Mouse (Mus musculus) v-Abl transformed pro-B cells (cell line): ENCODE data around the gene Dnajb1.

ENCODE experiments used
- in situ Hi-C, 2 experiments: fragments of 400-800 bp; cut with MboI; formaldehyde crosslinking; loops; one replicate each; pipeline ENCODE4 v1.15.1; 2025; ENCODE audit not compliant: unreplicated experiment in 2 of 2

Dnajb1 gene

DNA sequence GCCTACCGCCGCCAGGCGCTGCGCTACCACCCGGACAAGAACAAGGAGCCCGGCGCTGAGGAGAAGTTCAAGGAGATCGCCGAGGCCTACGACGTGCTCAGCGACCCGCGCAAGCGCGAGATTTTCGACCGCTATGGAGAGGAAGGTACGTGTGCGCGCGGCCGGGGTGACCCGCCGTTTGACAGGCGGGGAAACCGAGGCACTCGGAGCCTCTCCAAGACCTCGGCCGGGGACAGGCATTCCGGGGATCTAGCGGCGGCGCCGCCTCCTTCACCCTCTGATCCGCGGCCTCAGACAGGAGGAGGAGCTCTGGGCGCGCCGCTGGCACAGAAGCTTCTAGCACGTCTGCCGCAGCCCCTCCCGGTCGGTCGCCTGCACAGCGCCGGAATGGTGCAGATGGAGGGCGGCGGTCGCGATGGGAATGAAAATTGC is 421 bp downstream of the Dnajb1 start:
- in situ Hi-C loops, result loop anchor here in 1 of 2 experiments (25.0 kb wide), 1 partner anchor 496 kb away; no protein-coding TSS in a partner anchor

GRCm38 (mm10) chr8:83609086-83609485 is 1.1 kb downstream of the Dnajb1 start:
- in situ Hi-C loops, result loop anchor here in 1 of 2 experiments (25.0 kb wide), 1 partner anchor 497 kb away; no protein-coding TSS in a partner anchor

- in situ Hi-C loops, result loop anchor here in 1 of 2 experiments (25.0 kb wide), 1 partner anchor 497 kb away; no protein-coding TSS in a partner anchor
Measured at GRCm38 (mm10) chr8:83609547-83610180, 1.7 kb downstream of the Dnajb1 start.

GRCm38 (mm10) chr8:83611921-83612320 is 3.9 kb downstream of the Dnajb1 start:
- in situ Hi-C loops, result loop anchor here in 1 of 2 experiments (25.0 kb wide), 1 partner anchor 500 kb away; no protein-coding TSS in a partner anchor

GRCm38 (mm10) chr8:83613695-83614094 is 5.7 kb downstream of the Dnajb1 start:
- in situ Hi-C loops, result loop anchor here in 1 of 2 experiments (25.0 kb wide), 1 partner anchor 501 kb away; no protein-coding TSS in a partner anchor

DNA sequence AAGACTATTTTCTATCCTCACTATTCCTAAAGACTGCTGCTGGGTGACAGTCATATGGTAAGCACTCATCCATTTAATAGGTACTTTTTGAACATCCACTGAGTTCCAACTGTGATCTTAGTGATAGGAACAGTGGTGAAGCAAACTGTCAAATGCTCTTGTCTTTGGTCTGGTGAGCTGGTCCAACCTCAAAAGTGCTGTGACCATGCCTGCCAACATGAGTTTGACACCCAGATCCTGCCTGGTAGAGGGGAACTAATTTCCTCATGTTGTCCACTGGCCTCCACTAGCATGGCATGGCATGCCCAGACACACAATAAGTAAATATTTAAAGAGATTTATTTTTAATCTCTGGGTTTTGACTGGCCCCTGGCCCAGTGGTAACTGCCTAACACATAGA is 8.6 kb downstream of the Dnajb1 start:
- in situ Hi-C loops, result loop anchor here in 1 of 2 experiments (25.0 kb wide), 1 partner anchor 504 kb away; no protein-coding TSS in a partner anchor

DNA sequence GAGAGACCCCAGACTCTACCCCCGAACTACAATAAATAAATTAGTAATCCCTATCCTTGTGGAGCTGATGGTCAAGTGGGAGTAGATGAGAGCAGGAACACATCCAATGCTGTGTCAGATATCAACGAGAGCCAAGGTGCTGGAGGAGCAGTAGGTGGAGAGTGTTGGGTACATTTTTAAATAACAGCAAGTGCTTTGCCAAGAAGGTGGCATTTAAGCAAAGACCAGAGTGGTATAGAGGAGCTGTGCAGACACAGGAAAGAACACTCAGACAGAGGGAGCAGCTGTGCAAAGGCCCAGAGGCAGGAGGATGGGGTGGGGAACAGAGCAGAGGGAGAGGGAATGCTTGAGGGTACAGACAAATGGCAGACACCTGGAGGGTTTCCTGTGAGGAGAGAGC is 9.1 kb downstream of the Dnajb1 start:
- in situ Hi-C loops, result loop anchor here in 1 of 2 experiments (25.0 kb wide), 1 partner anchor 505 kb away; no protein-coding TSS in a partner anchor

DNA sequence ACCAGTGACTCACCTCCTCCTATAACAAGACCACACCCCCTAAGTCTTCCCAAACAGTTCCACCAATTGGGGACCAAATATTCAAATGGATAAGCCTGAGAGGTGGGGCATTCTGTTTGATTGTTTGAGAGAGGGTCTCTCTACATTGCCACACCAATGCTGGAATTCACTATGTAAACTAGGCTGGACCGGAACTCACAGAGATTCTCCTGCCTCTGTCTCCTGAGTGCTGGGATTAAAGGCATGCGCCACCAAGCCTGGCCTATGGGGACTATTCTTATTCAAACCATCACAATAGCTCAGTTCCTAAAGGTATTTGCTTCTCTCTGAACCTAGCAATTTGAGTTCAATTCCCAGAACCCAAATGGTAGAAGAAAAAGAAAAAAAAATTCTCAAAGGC is 10.6 kb downstream of the Dnajb1 start:
- in situ Hi-C loops, result loop anchor here in 1 of 2 experiments (25.0 kb wide), 1 partner anchor 506 kb away; no protein-coding TSS in a partner anchor

DNA sequence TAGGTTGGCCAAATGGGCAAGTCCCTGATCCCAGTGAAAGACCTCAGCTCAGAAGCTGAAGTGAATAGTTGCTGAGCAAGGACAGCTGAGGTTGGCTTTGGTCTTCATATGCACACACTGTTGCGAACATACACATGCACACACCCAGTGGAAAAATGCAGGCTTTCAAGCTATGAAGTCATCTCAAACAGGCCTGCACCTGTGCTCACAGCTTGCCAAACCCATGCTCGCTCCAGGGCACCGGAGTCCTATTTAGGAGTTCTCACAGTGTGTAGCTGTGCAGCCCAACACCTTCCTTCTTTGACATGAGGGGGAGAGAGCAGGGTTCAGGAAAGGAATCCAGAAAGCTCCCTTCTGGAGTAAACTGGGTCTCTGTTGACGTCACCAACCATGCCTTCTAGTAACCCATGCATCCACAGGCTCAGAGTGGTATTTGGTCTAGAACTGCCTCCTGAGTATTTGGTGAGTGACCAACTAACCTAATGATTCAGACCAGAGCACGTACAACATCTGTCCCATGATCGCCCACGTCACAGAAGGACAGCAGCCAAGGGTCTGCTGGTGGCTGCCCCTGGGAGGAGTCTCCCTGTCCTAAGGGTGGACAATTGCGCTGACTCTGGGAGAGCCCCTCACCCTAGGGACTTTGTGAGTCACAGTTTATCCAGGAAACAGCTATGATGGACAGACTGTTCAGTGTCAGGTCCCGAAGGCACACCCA is 11.7 kb downstream of the Dnajb1 start:
- in situ Hi-C loops, result loop anchor here (10.0 to 25.0 kb wide), 2 partner anchors 355 to 507 kb away; no protein-coding TSS in a partner anchor

- in situ Hi-C loops, result loop anchor here (10.0 to 25.0 kb wide), 2 partner anchors 357 to 510 kb away; no protein-coding TSS in a partner anchor
Measured at GRCm38 (mm10) chr8:83621691-83622388, 13.8 kb downstream of the Dnajb1 start.

GRCm38 (mm10) chr8:83622389-83622989 is 14.5 kb downstream of the Dnajb1 start:
- in situ Hi-C loops, result loop anchor here (10.0 to 25.0 kb wide), 2 partner anchors 358 to 510 kb away; no protein-coding TSS in a partner anchor

DNA sequence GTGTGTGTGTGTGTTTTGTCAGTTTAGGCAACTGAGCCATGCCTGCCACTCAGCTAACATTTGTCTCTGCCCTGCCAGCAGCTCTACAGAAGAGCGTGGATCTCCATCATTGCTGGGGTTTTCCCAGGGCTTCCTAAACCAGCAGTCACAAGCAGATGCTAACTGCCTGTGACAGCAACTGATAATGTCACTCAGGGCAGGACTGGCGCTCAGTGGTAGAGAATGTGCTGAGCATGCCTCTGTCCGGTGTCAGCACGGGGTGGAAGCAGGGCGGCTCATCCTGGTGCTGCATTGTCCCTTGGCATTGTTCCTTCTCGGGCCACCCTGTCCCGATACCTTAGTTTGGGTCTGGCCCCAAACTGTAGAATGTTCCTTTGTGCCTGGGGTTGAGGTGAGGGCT is 15.6 kb downstream of the Dnajb1 start:
- in situ Hi-C loops, result loop anchor here (10.0 to 25.0 kb wide), 2 partner anchors 359 to 511 kb away; no protein-coding TSS in a partner anchor

DNA sequence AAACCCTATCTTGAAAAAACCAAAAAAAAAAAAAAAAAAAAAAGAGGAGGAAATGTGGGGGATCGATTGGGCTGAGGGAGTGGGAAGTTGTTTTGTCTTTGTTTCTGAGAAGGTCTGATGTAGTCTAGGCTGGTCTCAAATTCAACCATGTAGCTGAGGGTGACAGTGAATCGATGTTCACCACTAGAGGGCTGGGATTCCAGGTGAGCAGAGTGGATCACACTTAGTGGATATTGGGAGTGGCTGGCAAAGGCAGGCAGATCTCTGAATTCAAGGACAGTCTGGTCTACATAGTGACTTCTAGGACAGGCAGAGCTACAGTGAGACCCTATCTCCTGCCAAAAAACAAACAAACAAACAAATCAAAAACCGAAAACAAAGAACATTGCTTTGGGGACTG is 16.7 kb downstream of the Dnajb1 start:
- in situ Hi-C loops, result loop anchor here (10.0 to 25.0 kb wide), 2 partner anchors 360 to 512 kb away; no protein-coding TSS in a partner anchor

DNA sequence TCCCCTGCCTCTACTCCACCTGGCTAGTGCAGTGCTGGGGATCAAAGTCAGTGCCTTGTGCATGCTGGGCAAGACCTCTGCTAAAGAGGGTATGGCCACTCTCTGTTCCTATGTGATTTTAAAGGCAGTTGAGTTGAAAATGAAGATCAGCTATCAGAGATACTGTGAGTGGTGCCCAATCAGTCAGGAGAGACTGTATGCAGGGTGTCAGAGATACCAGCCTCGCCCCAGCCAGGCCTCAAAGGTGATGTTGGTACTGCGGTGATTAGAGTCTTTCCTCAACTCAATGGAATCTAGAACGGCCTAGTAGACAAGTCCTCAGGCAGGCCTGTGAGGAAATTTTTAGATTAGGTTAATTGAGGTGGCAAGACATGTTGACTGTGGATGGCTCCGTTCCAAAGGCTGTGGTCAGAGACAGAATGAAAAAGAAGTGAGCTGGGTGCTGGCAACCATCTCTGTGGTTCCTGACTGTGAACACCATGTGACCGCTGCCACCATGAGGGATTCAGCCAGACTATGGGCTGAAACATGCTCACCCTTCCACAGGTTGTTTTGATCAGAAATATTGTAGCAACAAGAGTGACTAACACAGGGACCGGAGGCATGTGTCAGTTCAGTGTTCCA is 17.8 kb downstream of the Dnajb1 start:
- in situ Hi-C loops, result loop anchor here (10.0 kb wide), 1 partner anchor 361 kb away; no protein-coding TSS in a partner anchor

DNA sequence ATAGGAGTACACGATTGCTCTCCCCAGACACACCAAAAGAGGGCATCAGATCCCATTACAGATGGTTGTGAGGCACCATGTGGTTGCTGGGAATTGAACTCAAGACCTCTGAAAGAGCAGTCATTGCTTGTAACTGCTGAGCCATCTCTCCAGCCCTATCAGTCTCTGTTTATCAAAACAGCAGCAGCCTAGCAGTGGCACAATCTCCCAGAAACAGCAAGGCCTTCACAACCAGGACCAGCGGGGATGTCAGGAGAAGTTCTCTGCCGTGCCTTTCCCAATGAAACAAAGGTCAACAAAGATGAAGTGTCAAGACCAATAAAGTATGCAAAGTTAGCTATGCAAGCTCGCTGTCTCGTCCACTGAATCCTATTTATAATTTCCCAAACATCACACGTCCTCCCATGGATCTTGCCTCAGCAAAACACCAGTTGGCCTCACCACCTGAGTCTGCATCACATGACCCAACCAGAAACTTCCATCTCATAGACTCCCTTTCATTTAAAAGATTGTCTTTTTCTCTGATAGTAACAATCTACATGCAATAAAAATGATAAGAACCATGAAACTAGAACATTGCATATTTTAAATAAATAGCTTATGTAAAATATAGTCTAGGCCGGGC is 24.2 kb downstream of the Dnajb1 start:
- in situ Hi-C loops, result no loop called here

- in situ Hi-C loops, result no loop called here
Measured at GRCm38 (mm10) chr8:83638856-83639255, 30.9 kb downstream of the Dnajb1 start.

DNA sequence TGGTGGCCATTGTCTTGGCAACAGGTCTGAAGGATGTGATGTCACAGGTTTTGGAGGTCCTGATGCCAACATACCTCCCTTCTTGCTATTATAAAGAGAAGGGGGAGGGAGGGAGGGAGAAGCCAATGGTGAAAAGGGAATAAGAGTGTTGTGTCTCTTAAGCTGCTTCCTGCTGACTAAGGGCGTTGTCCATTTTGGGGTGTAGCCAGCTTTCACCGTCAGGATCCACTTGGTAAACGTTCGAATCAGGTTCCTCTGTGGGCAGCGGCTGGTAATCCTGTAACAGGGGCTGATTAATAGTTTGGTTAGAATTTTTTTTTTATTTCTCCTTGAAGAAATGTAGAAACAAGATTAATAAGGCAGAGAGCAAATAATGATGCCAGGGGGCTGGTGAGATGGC is 31.7 kb downstream of the Dnajb1 start:
- in situ Hi-C loops, result no loop called here

DNA sequence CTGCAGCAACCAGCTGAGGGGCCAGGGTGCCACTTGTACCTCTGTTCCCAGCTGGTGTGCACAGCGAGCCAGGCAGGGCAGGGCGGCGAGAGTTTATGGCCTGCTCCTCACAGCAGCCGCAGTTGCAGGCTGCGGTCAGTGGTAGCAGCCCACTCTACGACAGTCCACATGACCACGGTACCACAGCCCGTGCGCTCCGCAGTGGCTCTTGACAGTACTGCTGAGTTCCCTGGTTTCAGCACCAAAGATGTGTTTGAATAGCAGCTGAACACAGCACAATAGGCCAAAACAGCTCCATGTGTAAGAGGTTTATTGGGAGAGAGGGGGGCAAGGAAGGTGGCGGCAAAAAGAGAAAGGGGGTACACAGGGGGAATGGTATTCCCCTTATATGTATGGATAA is 39.5 kb downstream of the Dnajb1 start:
- in situ Hi-C loops, result no loop called here

DNA sequence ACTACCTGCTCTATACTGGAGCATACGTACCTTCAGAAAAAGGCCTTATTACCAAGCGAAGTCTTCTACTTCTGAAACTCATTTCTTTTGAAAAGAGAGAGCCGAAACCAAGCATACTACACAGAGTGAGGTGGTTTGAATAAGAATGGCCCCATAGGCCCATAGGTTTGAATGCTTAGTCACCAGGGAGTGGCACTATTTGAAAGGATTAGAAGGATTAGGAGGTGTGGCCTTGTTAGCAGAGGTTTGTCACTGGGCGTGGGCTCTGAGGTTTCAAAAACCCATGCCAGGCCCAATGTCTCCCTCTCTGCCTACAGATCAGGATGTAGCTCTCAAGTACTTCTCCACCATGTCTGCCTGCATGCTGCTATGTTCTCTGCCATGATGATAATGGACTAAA is 40.0 kb downstream of the Dnajb1 start:
- in situ Hi-C loops, result no loop called here
